Mouse (Mus musculus): Measurements from ENCODE around the gene Specc1. TPM values are rescaled to one million over a fixed set of nuclear protein-coding genes. Genes with fewer than 3 reads are reported as not detected.

The Specc1 gene
- polyA plus RNA-seq (2015; fragmentation: Illumina TruSeq; extraction: RNeasy Lipid Tissue Mini Kit (QIAGEN cat#74804); ENCODE audit: low read depth, low replicate concordance), result 51.1 TPM

GRCm38 (mm10) chr11:61956572-61957295 lies at the start of gene Specc1:
Gene Specc1 (plus strand): TSS chr11:61956763.

GRCm38 (mm10) chr11:61930098-61930517 lies 26.5 kb upstream of the Specc1 start, which contains the start of gene Akap10:
Gene Akap10 (minus strand): TSS chr11:61930252.

GRCm38 (mm10) chr11:62248401-62249244 lies 292.1 kb downstream of the Specc1 start, which contains the start of gene Adora2b:
Gene Adora2b (plus strand): TSS chr11:62248984.

Other genes starting within 250 kb of the Specc1 start
- not detected for gene Slc5a10, start 235.9 kb upstream of the Specc1 start, polyA plus RNA-seq (2015; fragmentation: Illumina TruSeq; extraction: RNeasy Lipid Tissue Mini Kit (QIAGEN cat#74804); ENCODE audit: low read depth, low replicate concordance)
- 55.1 TPM for gene Prpsap2, start 194.7 kb upstream of the Specc1 start, polyA plus RNA-seq (2015; fragmentation: Illumina TruSeq; extraction: RNeasy Lipid Tissue Mini Kit (QIAGEN cat#74804); ENCODE audit: low read depth, low replicate concordance)
- gene Ulk2, start 101.7 kb upstream of the Specc1 start, polyA plus RNA-seq (2015; fragmentation: Illumina TruSeq; extraction: RNeasy Lipid Tissue Mini Kit (QIAGEN cat#74804); ENCODE audit: low read depth, low replicate concordance), result 49.6 TPM
- 20.7 TPM for gene Akap10, start 26.5 kb upstream of the Specc1 start, polyA plus RNA-seq (2015; fragmentation: Illumina TruSeq; extraction: RNeasy Lipid Tissue Mini Kit (QIAGEN cat#74804); ENCODE audit: low read depth, low replicate concordance)

Data from brain, adult 10 weeks (tissue).